Mouse (Mus musculus) embryonic fibroblast, embryonic 13.5 days (primary cell): ENCODE measurements at regions not wholly inside any gene's neighbourhood (a gene's known extent, or its start where the extent isn't known, plus 50 kb on each side); places are given as distances from the start of the nearest gene placed in this dataset.

Experiments used
- CTCF ChIP-seq: IDR thresholded peaks from 2 replicates; pipeline ENCODE4 v1.5.1; 2011; ENCODE audit warnings: mild to moderate bottlenecking, control low read depth, low read length, moderate library complexity, borderline replicate concordance; ENCODE audit not compliant: insufficient read depth
- POLR2A ChIP-seq: IDR thresholded peaks from 2 replicates; pipeline ENCODE4 v1.6.1; 2011; ENCODE audit warnings: low read depth, mild to moderate bottlenecking, control low read depth, low read length, moderate library complexity

- TF ChIP-seq CTCF = no peak
- TF ChIP-seq POLR2A = no peak
Observed at GRCm38 (mm10) chr4:125431648-125432047, 58.9 kb upstream of the Grik3 start.
